ENCODE assay signal across 21 mouse cellular contexts in the genomic region with DNA sequence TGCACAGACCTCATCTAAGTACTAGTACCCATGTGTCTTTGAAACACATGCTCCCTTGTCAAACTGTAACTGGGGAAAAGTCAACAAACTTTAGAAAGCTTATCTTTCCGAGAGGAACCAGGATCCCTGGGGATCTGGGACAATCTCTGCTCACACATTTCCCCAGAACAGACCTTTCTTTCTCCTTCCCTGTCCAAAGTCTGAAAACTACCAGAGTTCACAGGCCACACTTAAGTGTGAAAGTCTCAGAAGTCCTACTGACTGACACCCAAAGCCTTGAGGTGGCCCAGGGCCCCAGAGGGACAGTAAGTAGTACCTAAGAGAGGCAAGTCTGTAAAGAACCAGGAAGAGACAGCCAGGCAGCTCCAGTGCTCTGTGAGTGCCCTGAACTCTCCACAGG. TPM values are rescaled to one million over a fixed set of nuclear protein-coding genes. Genes with fewer than 3 reads are reported as not detected.
A peak's percentile ranks its signal among the peaks of the same experiment; 100 is the strongest.
DNase-seq lines count a peak whose midpoint lies in the region; ATAC-seq and TF ChIP-seq lines count a peak whose summit lies in the region.
"Had no signal": no experiment of that assay in that cellular context is flagged by ENCODE, and none has a peak within 500 bp of the region (broad histone marks: within the 10 kb centered on the region; RNA-seq: fewer than 3 reads in every experiment).

No protein-coding gene starts in this region.

- no peaks in the 10 kb centered on the region for H3K27me3 ChIP-seq in heart, embryonic 10.5 days (ENCODE audit: insufficient read depth, poor library complexity, severe bottlenecking)
- no peaks in the 10 kb centered on the region for H3K27me3 ChIP-seq in kidney, postnatal 0 days (ENCODE audit: insufficient read depth, low read length)
- H3K27me3 ChIP-seq in kidney, embryonic 14.5 days (ENCODE audit: control insufficient read depth, insufficient read depth, low read length) = no peaks in the 10 kb centered on the region
- H3K27me3 ChIP-seq in midbrain, embryonic 10.5 days (ENCODE audit: low read depth, poor library complexity, severe bottlenecking) = no peaks in the 10 kb centered on the region
- H3K27me3 ChIP-seq in midbrain, embryonic 13.5 days = no peaks in the 10 kb centered on the region
- H3K27me3 ChIP-seq: hindbrain, embryonic 12.5 days; limb, embryonic 13.5 days; midbrain, embryonic 15.5 days; Patski had no signal

- H3K9me3 ChIP-seq in heart, embryonic 10.5 days = no peaks in the 10 kb centered on the region
- no peaks in the 10 kb centered on the region for H3K9me3 ChIP-seq in kidney, postnatal 0 days (replicated peaks; ENCODE audit: low read length)
- no peaks in the 10 kb centered on the region for H3K9me3 ChIP-seq in kidney, embryonic 14.5 days (ENCODE audit: control insufficient read depth, low read length)
- no peaks in the 10 kb centered on the region for H3K9me3 ChIP-seq in midbrain, embryonic 10.5 days (replicated peaks)
- no peaks in the 10 kb centered on the region for H3K9me3 ChIP-seq in midbrain, embryonic 13.5 days
- H3K9me3 ChIP-seq: embryonic facial prominence, embryonic 10.5 days; hindbrain, embryonic 12.5 days; limb, embryonic 13.5 days; midbrain, embryonic 15.5 days had no signal

- no peak overlapping the region for H3K9ac ChIP-seq in kidney, postnatal 0 days (ENCODE audit: low read depth, low read length)
- no peak overlapping the region for H3K9ac ChIP-seq in kidney, embryonic 14.5 days (ENCODE audit: low read depth, low read length)
- H3K9ac ChIP-seq in midbrain, embryonic 13.5 days (replicated peaks) = no peak overlapping the region
- H3K9ac ChIP-seq: hindbrain, embryonic 12.5 days; limb, embryonic 13.5 days; midbrain, embryonic 15.5 days had no signal

- ATAC-seq in kidney, postnatal 0 days (replicated peaks; ENCODE audit: low FRiP score, low read depth) = no peak
- no peak for ATAC-seq in kidney, embryonic 14.5 days (ENCODE audit: low FRiP score, low TSS enrichment)
- no peak for ATAC-seq in midbrain, embryonic 13.5 days
- ATAC-seq: CD4-positive, CD25-positive, alpha-beta regulatory T cell, adult 4 months; midbrain, embryonic 15.5 days; Patski had no signal

- DNase-seq in heart, embryonic 10.5 days (ENCODE audit: low spot score) = no peak
- DNase-seq in heart, postnatal 4 days = no peak
- DNase-seq in kidney, postnatal 0 days (ENCODE audit: low spot score) = no peak
- DNase-seq in midbrain, embryonic 10.5 days (ENCODE audit: low spot score) = no peak
- DNase-seq in left cerebral cortex, postnatal 36 days (ENCODE audit: low spot score in 2 of 2) = no peak
- no peak for DNase-seq in urinary bladder, postnatal 36 days (ENCODE audit: low spot score in 2 of 2)
- DNase-seq: adrenal gland, adult 8-10 months; cerebellum, adult 8-10 months; gastrocnemius, adult 2 months; kidney, adult 11 months; kidney, postnatal 10 days; thymus, postnatal 14 days had no signal

- H3K36me3 ChIP-seq in heart, embryonic 10.5 days = no peaks in the 10 kb centered on the region
- H3K36me3 ChIP-seq in kidney, postnatal 0 days (ENCODE audit: insufficient read depth, low read length) = no peaks in the 10 kb centered on the region
- no peaks in the 10 kb centered on the region for H3K36me3 ChIP-seq in kidney, embryonic 14.5 days (ENCODE audit: control insufficient read depth, insufficient read depth, low read length)
- H3K36me3 ChIP-seq in midbrain, embryonic 10.5 days = no peaks in the 10 kb centered on the region
- H3K36me3 ChIP-seq in midbrain, embryonic 13.5 days = no peaks in the 10 kb centered on the region
- H3K36me3 ChIP-seq: embryonic facial prominence, embryonic 10.5 days; hindbrain, embryonic 12.5 days; limb, embryonic 13.5 days; midbrain, embryonic 15.5 days had no signal

- H3K4me3 ChIP-seq in heart, embryonic 10.5 days = no peak overlapping the region
- H3K4me3 ChIP-seq in kidney, postnatal 0 days (replicated peaks; ENCODE audit: low read depth, low read length) = no peak overlapping the region
- no peak overlapping the region for H3K4me3 ChIP-seq in kidney, embryonic 14.5 days (ENCODE audit: low read length)
- no peak overlapping the region for H3K4me3 ChIP-seq in midbrain, embryonic 10.5 days
- H3K4me3 ChIP-seq in midbrain, embryonic 13.5 days (replicated peaks) = no peak overlapping the region
- H3K4me3 ChIP-seq: embryonic facial prominence, embryonic 10.5 days; gastrocnemius, adult 2 months; hindbrain, embryonic 12.5 days; limb, embryonic 13.5 days; midbrain, embryonic 15.5 days; myocyte had no signal

- intact Hi-C loops in left cerebral cortex, postnatal 36 days (cut with DNase I) = no loop called here

- TF ChIP-seq CTCF in kidney, postnatal 0 days (IDR thresholded peaks at IDR 0.05; ENCODE audit: low read depth) = no peak

- H3K27ac ChIP-seq in heart, embryonic 10.5 days = peak overlapping the region; percentile 65
- 0 out of 2 replicates have a peak overlapping the region, but pooled peaks have one; percentile 25 for H3K27ac ChIP-seq in kidney, postnatal 0 days
- no peak overlapping the region for H3K27ac ChIP-seq in kidney, embryonic 14.5 days (ENCODE audit: low read depth, low read length)
- 0 out of 2 replicates have a peak overlapping the region, but pooled peaks have one; percentile 18 for H3K27ac ChIP-seq in midbrain, embryonic 10.5 days (replicated peaks)
- no peak overlapping the region for H3K27ac ChIP-seq in midbrain, embryonic 13.5 days
- H3K27ac ChIP-seq: embryonic facial prominence, embryonic 10.5 days; gastrocnemius, adult 2 months; hindbrain, embryonic 12.5 days; limb, embryonic 13.5 days; midbrain, embryonic 15.5 days had no signal

- H3K4me1 ChIP-seq in heart, embryonic 10.5 days = peaks cover 40% of the 10 kb centered on the region
- H3K4me1 ChIP-seq in kidney, postnatal 0 days (replicated peaks; ENCODE audit: insufficient read depth, low read length) = 0 out of 2 replicates have a peak, but pooled peaks cover 8% of the 10 kb centered on the region
- H3K4me1 ChIP-seq in kidney, embryonic 14.5 days (ENCODE audit: control insufficient read depth, insufficient read depth, low read length) = peaks cover 11% of the 10 kb centered on the region
- peaks cover 23% of the 10 kb centered on the region for H3K4me1 ChIP-seq in midbrain, embryonic 10.5 days
- peaks cover 12% of the 10 kb centered on the region for H3K4me1 ChIP-seq in midbrain, embryonic 13.5 days (replicated peaks)

- 35% methylated on average over 1 of the region's 1 CpGs for WGBS in heart, embryonic 10.5 days
- 50% methylated on average over 1 of the region's 1 CpGs for WGBS in kidney, postnatal 0 days
- 36% methylated on average over 1 of the region's 1 CpGs for WGBS in kidney, embryonic 14.5 days
- WGBS in midbrain, embryonic 10.5 days = 82% methylated on average over 1 of the region's 1 CpGs
- WGBS in midbrain, embryonic 13.5 days = 79% methylated on average over 1 of the region's 1 CpGs

- H3K4me2 ChIP-seq in kidney, postnatal 0 days (ENCODE audit: low read length) = no peak overlapping the region
- H3K4me2 ChIP-seq in kidney, embryonic 14.5 days (replicated peaks; ENCODE audit: low read depth, low read length) = no peak overlapping the region
- H3K4me2 ChIP-seq in midbrain, embryonic 13.5 days (replicated peaks) = no peak overlapping the region
- H3K4me2 ChIP-seq: hindbrain, embryonic 12.5 days; limb, embryonic 13.5 days; midbrain, embryonic 15.5 days had no signal

RNA-seq across cellular contexts. Expression of a gene that starts 31.9 kb away (rescaled TPM):
- 46.7 TPM in 2 replicates for polyA plus RNA-seq in heart, embryonic 10.5 days (2016; fragmentation: Nextera tagmentation; extraction: Ambion mirVana)
- 10 to 100 TPM; 45.8 to 48.5 TPM for total RNA-seq in heart, postnatal 4 days (2021)
- polyA plus RNA-seq in kidney, postnatal 0 days (2015; fragmentation: Nextera tagmentation; extraction: Ambion mirVana) = 58.7 and 63.4 TPM in 2 replicates
- 51.7 and 83.6 TPM in 2 replicates for polyA plus RNA-seq in kidney, embryonic 14.5 days (2014; fragmentation: Nextera tagmentation; extraction: Ambion mirVana)
- 88.1 and 103 TPM in 2 replicates for polyA plus RNA-seq in midbrain, embryonic 10.5 days (2016; fragmentation: Nextera tagmentation; extraction: Ambion mirVana)
- 109 and 118 TPM in 2 replicates for polyA plus RNA-seq in midbrain, embryonic 13.5 days (2015; fragmentation: Nextera tagmentation; extraction: Ambion mirVana)
- 10 to 100 TPM; 33.5 to 36.8 TPM for total RNA-seq in left cerebral cortex, postnatal 36 days (2021)

Comparison
In these comparisons a context has a peak if more than half of its experiments do, and no peak if none do; other contexts are left out.
1. H3K27ac ChIP-seq: peak in heart, embryonic 10.5 days (single experiment), kidney, postnatal 0 days (single experiment) and midbrain, embryonic 10.5 days (single experiment); none in kidney, embryonic 14.5 days (single experiment) and midbrain, embryonic 13.5 days (single experiment).